Mouse (Mus musculus) cerebellum, postnatal 14 days (tissue): ENCODE measurements around the gene Gm30191.

Source experiments
- DNase-seq, 2 experiments: peaks; one replicate each; pipeline ENCODE4 v3.0.0; 2021; ENCODE audit warnings: mixed read lengths in 2 of 2

Gm30191 gene

GRCm38 (mm10) chr4:134246719-134247258 lies at the start of gene Gm30191:
Gene Gm30191, plus strand, starts transcription at chr4:134246935.
- DNase-seq: peak; percentile 47 to 54

- no peak for DNase-seq
Measured at GRCm38 (mm10) chr4:134199371-134199770, 47.4 kb upstream of the Gm30191 start.

GRCm38 (mm10) chr4:134202904-134203303 lies 43.8 kb upstream of the Gm30191 start, which contains the start of gene Gm7534:
Gene Gm7534, minus strand, starts transcription at chr4:134203004.
- DNase-seq: no peak

- no peak for DNase-seq
Measured at GRCm38 (mm10) chr4:134203340-134203896, 43.3 kb upstream of the Gm30191 start.

- no peak for DNase-seq
Measured at GRCm38 (mm10) chr4:134206488-134207053, 40.2 kb upstream of the Gm30191 start.

- no peak for DNase-seq
Measured at GRCm38 (mm10) chr4:134222793-134223600, 23.7 kb upstream of the Gm30191 start.

- DNase-seq: no peak
Measured at GRCm38 (mm10) chr4:134227194-134227593, 19.5 kb upstream of the Gm30191 start, which contains the start of gene Catsper4. Gene Catsper4, minus strand, starts transcription at chr4:134227383.

- no peak for DNase-seq
Measured at GRCm38 (mm10) chr4:134230431-134230830, 16.3 kb upstream of the Gm30191 start.

- no peak for DNase-seq
Measured at GRCm38 (mm10) chr4:134234876-134235275, 11.9 kb upstream of the Gm30191 start.

GRCm38 (mm10) chr4:134237582-134238278 lies 9.0 kb upstream of the Gm30191 start:
- DNase-seq: no peak

- DNase-seq: peak; percentile 71 to 84
Measured at GRCm38 (mm10) chr4:134238279-134238651, 8.5 kb upstream of the Gm30191 start, which contains the start of gene Cnksr1. Gene Cnksr1, minus strand, starts transcription at chr4:134238399.

GRCm38 (mm10) chr4:134238686-134239085 lies 8.0 kb upstream of the Gm30191 start:
- DNase-seq: peak in 1 of 2 experiments; percentile 44

- peak in 1 of 2 experiments; percentile 47 for DNase-seq
Measured at GRCm38 (mm10) chr4:134243516-134244250, 3.1 kb upstream of the Gm30191 start, which contains the start of gene E130218I03Rik. Gene E130218I03Rik, plus strand, starts transcription at chr4:134243662.

- DNase-seq: peak; percentile 98
Measured at GRCm38 (mm10) chr4:134245148-134245843, 1.4 kb upstream of the Gm30191 start, which contains the start of gene Zfp593. Gene Zfp593, minus strand, starts transcription at chr4:134245592.

- peak; percentile 38 to 39 for DNase-seq
Measured at GRCm38 (mm10) chr4:134246256-134246655, 479 bp upstream of the Gm30191 start.

GRCm38 (mm10) chr4:134249651-134250050 lies 2.9 kb downstream of the Gm30191 start:
- peak; percentile 74 to 78 for DNase-seq

GRCm38 (mm10) chr4:134250116-134250929 lies 3.6 kb downstream of the Gm30191 start:
- DNase-seq: no peak

GRCm38 (mm10) chr4:134250930-134251240 lies 4.2 kb downstream of the Gm30191 start:
- no peak for DNase-seq

GRCm38 (mm10) chr4:134251241-134252130 lies 4.8 kb downstream of the Gm30191 start:
- peak; percentile 53 to 59 for DNase-seq
